In the genomic region with DNA sequence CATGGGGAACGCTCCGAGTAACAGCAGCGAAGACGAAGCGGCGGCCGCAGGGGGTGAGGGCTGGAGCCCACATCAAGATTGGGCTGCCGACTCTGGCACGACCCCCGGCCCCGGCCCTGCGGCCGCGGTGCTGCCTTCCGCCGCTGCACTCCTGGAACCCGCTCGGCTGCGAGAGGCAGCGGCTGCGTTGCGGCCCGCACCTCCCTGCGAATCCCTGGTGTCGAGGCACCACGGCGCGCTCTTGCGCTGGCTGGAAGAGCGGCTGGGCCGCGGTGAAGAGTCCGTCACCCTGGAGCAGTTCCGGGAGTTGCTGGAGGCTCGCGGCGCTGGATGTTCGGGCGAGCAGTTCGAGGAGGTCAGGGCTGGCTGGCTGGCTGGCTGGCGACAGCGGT, we compare ENCODE assay signal across 8 mouse cellular contexts. TPM values are rescaled to one million over a fixed set of nuclear protein-coding genes. Genes with fewer than 3 reads are reported as not detected.
DNase-seq lines count a peak whose midpoint lies in the region; ATAC-seq lines count a peak whose summit lies in the region.

No protein-coding gene starts in this region.

- peak overlapping the region; percentile 73 for H3K4me2 ChIP-seq in lung, embryonic 15.5 days
- H3K4me2 ChIP-seq in hindbrain, embryonic 16.5 days (ENCODE audit: low read length) = peak overlapping the region; percentile 95
- peak overlapping the region; percentile 87 for H3K4me2 ChIP-seq in midbrain, embryonic 12.5 days (replicated peaks)

- ATAC-seq in cerebellum, adult (ENCODE audit: insufficient number of reproducible peaks, low FRiP score, low TSS enrichment) = peak; percentile 41; the same call in 1 of the 2 replicates
- ATAC-seq in lung, embryonic 15.5 days (ENCODE audit: borderline replicate concordance, extremely low read depth, low FRiP score, low TSS enrichment) = peak; percentile 48; the same call in 1 of the 2 replicates
- ATAC-seq in hindbrain, embryonic 16.5 days = peak; percentile 62
- ATAC-seq in midbrain, embryonic 12.5 days (ENCODE audit: low FRiP score, low read depth) = no peak; the same call in 1 of the 2 replicates

- peak overlapping the region; percentile 42 for H3K27ac ChIP-seq in lung, embryonic 15.5 days
- H3K27ac ChIP-seq in hindbrain, embryonic 16.5 days (ENCODE audit: low read depth, low read length) = peak overlapping the region; percentile 89
- H3K27ac ChIP-seq in midbrain, embryonic 12.5 days (replicated peaks) = peak overlapping the region; percentile 63

- H3K9ac ChIP-seq in lung, embryonic 15.5 days = peak overlapping the region; percentile 88
- H3K9ac ChIP-seq in hindbrain, embryonic 16.5 days (ENCODE audit: low read depth, low read length) = peak overlapping the region; percentile 73
- peak overlapping the region; percentile 92 for H3K9ac ChIP-seq in midbrain, embryonic 12.5 days (replicated peaks)

- H3K4me1 ChIP-seq in lung, embryonic 15.5 days = peaks cover 15% of the 10 kb centered on the region
- H3K4me1 ChIP-seq in hindbrain, embryonic 16.5 days (ENCODE audit: control insufficient read depth, insufficient read depth, low read depth, low read length) = peaks cover 19% of the 10 kb centered on the region
- peaks cover 15% of the 10 kb centered on the region for H3K4me1 ChIP-seq in midbrain, embryonic 12.5 days

- no peak for DNase-seq in cerebellum, adult 9-10 months
- no peak for DNase-seq in lung, postnatal 36 days
- DNase-seq in frontal cortex, postnatal 25 days (ENCODE audit: low spot score in 2 of 2) = no peak
- no peak for DNase-seq in thymus, postnatal 36 days

- no peaks in the 10 kb centered on the region for H3K27me3 ChIP-seq in lung, embryonic 15.5 days
- H3K27me3 ChIP-seq in hindbrain, embryonic 16.5 days (replicated peaks; ENCODE audit: control insufficient read depth, insufficient read depth, low read length) = no peaks in the 10 kb centered on the region
- H3K27me3 ChIP-seq in midbrain, embryonic 12.5 days = no peaks in the 10 kb centered on the region

- peak overlapping the region; percentile 92 for H3K4me3 ChIP-seq in lung, embryonic 15.5 days
- peak overlapping the region; percentile 76 for H3K4me3 ChIP-seq in hindbrain, embryonic 16.5 days (ENCODE audit: low read length)
- H3K4me3 ChIP-seq in midbrain, embryonic 12.5 days = peak overlapping the region; percentile 99

- 0% methylated on average over 42 of the region's 42 CpGs for WGBS in lung, embryonic 15.5 days
- WGBS in hindbrain, embryonic 16.5 days = under 1% methylated on average over 36 of the region's 42 CpGs
- WGBS in midbrain, embryonic 12.5 days = 0% methylated on average over 42 of the region's 42 CpGs

- no peaks in the 10 kb centered on the region for H3K36me3 ChIP-seq in lung, embryonic 15.5 days
- H3K36me3 ChIP-seq in hindbrain, embryonic 16.5 days (ENCODE audit: control insufficient read depth, insufficient read depth, low read length) = no peaks in the 10 kb centered on the region
- H3K36me3 ChIP-seq in midbrain, embryonic 12.5 days = no peaks in the 10 kb centered on the region

- no peaks in the 10 kb centered on the region for H3K9me3 ChIP-seq in lung, embryonic 15.5 days
- H3K9me3 ChIP-seq in hindbrain, embryonic 16.5 days (ENCODE audit: control insufficient read depth, low read length) = no peaks in the 10 kb centered on the region
- no peaks in the 10 kb centered on the region for H3K9me3 ChIP-seq in midbrain, embryonic 12.5 days

RNA-seq across cellular contexts. Expression of gene Zzef1, which starts 0.3 kb away (rescaled TPM):
- 7.8 and 9.3 TPM in 2 replicates for polyA plus RNA-seq in lung, embryonic 15.5 days (2015; fragmentation: Nextera tagmentation; extraction: Ambion mirVana)
- 12.2 and 13.1 TPM in 2 replicates for polyA plus RNA-seq in hindbrain, embryonic 16.5 days (2015; fragmentation: Nextera tagmentation; extraction: Ambion mirVana)
- polyA plus RNA-seq in midbrain, embryonic 12.5 days (2016; fragmentation: Nextera tagmentation; extraction: Ambion mirVana) = 11.9 and 12.7 TPM in 2 replicates

RNA-seq across cellular contexts. Expression of gene Cyb5d2, which starts 0.3 kb away (rescaled TPM):
- 4.9 and 6.3 TPM in 2 replicates for polyA plus RNA-seq in lung, embryonic 15.5 days (2015; fragmentation: Nextera tagmentation; extraction: Ambion mirVana)
- 10.2 and 11.3 TPM in 2 replicates for polyA plus RNA-seq in hindbrain, embryonic 16.5 days (2015; fragmentation: Nextera tagmentation; extraction: Ambion mirVana)
- 5.0 and 5.1 TPM in 2 replicates for polyA plus RNA-seq in midbrain, embryonic 12.5 days (2016; fragmentation: Nextera tagmentation; extraction: Ambion mirVana)
